Mouse (Mus musculus): ENCODE data around the gene Zdhhc16.

GRCm38 (mm10) chr19:41943841-41944240, 10.6 kb downstream of the Zdhhc16 start:
- TF ChIP-seq HCFC1 (IDR thresholded peaks at IDR 0.05; ENCODE audit: borderline replicate concordance, insufficient read depth, low read length): no peak
- TF ChIP-seq ZC3H11A (IDR thresholded peaks at IDR 0.05; ENCODE audit: borderline replicate concordance, low read depth, low read length): no peak
- TF ChIP-seq MAFK (IDR thresholded peaks at IDR 0.05; ENCODE audit: insufficient read depth, low read depth, low read length): no peak

Measured in ES-E14 (cell line).